8 mouse cellular contexts compared by ENCODE assay signal in genomic region chr2:144599831-144600687, GRCm38 (mm10). TPM values are rescaled to one million over a fixed set of nuclear protein-coding genes. Genes with fewer than 3 reads are reported as not detected.
DNase-seq lines count a peak whose midpoint lies in the region; ATAC-seq and TF ChIP-seq lines count a peak whose summit lies in the region.

Gene Dtd1, plus strand, starts transcription at chr2:144599897.

- peak within 1 kb of the TSS; percentile 88 for H3K9ac ChIP-seq in forebrain, embryonic 16.5 days (replicated peaks; ENCODE audit: low read depth, low read length)
- peak within 1 kb of the TSS; percentile 66 for H3K9ac ChIP-seq in lung, embryonic 15.5 days

- peaks cover 34% of the 10 kb centered on the region for H3K36me3 ChIP-seq in G1E (replicated peaks)
- no peaks in the 10 kb centered on the region for H3K36me3 ChIP-seq in forebrain, embryonic 16.5 days (ENCODE audit: control insufficient read depth, insufficient read depth)
- H3K36me3 ChIP-seq in lung, embryonic 15.5 days = no peaks in the 10 kb centered on the region

- H3K4me1 ChIP-seq in G1E (ENCODE audit: insufficient read depth, low read depth, low read length) = peaks cover 10% of the 10 kb centered on the region
- H3K4me1 ChIP-seq in forebrain, embryonic 16.5 days (replicated peaks; ENCODE audit: control insufficient read depth, insufficient read depth, low read length) = no peaks in the 10 kb centered on the region; the same call in 1 of the 2 replicates
- 0 out of 2 replicates have a peak, but pooled peaks cover 2% of the 10 kb centered on the region for H3K4me1 ChIP-seq in lung, embryonic 15.5 days

- peak; percentile 66; the same call in 1 of the 2 replicates for TF ChIP-seq CTCF in G1E (IDR thresholded peaks at IDR 0.05; ENCODE audit: low read depth, low read length)

- peak within 1 kb of the TSS; percentile 91 for H3K4me3 ChIP-seq in G1E (ENCODE audit: low read depth, low read length)
- H3K4me3 ChIP-seq in forebrain, embryonic 16.5 days (replicated peaks; ENCODE audit: low read length) = peak within 1 kb of the TSS; percentile 68
- peak within 1 kb of the TSS; percentile 67 for H3K4me3 ChIP-seq in lung, embryonic 15.5 days

- peak within 1 kb of the TSS; percentile 69 for H3K4me2 ChIP-seq in forebrain, embryonic 16.5 days (ENCODE audit: low read length)
- peak within 1 kb of the TSS; percentile 72 for H3K4me2 ChIP-seq in lung, embryonic 15.5 days

- H3K27ac ChIP-seq in forebrain, embryonic 16.5 days (ENCODE audit: low read length) = peak within 1 kb of the TSS; percentile 87
- H3K27ac ChIP-seq in lung, embryonic 15.5 days = no peak within 1 kb of the TSS

- intact Hi-C loops in heart, postnatal 36 days (cut with DNase I) = no loop called here

- no peaks in the 10 kb centered on the region for H3K9me3 ChIP-seq in G1E (replicated peaks)
- H3K9me3 ChIP-seq in forebrain, embryonic 16.5 days (ENCODE audit: control insufficient read depth, low read length) = no peaks in the 10 kb centered on the region
- no peaks in the 10 kb centered on the region for H3K9me3 ChIP-seq in lung, embryonic 15.5 days

- peak; percentile 92 for ATAC-seq in G1E (ENCODE audit: extremely low read depth, insufficient number of reproducible peaks, low FRiP score, poor library complexity, severe bottlenecking)
- peak; percentile 92 for ATAC-seq in forebrain, embryonic 16.5 days
- peak; percentile 90 for ATAC-seq in lung, embryonic 15.5 days (ENCODE audit: borderline replicate concordance, extremely low read depth, low FRiP score, low TSS enrichment)

- 2% methylated on average over 45 of the region's 50 CpGs for WGBS in forebrain, embryonic 16.5 days
- under 1% methylated on average over 49 of the region's 50 CpGs for WGBS in lung, embryonic 15.5 days

- DNase-seq in G1E (ENCODE audit: low spot score) = peak; percentile 77
- DNase-seq in cerebellum, adult 18-20 months = peak; percentile 95 to 97
- peak; percentile 86 to 88 for DNase-seq in heart, postnatal 36 days
- peak; percentile 80 to 86 for DNase-seq in layer of hippocampus, adult 8-10 months (ENCODE audit: low spot score in 2 of 2)
- peak; percentile 74 for DNase-seq in ovary, adult 18-20 months (ENCODE audit: low spot score)
- peak; percentile 80 for DNase-seq in thymus, postnatal 0 days (ENCODE audit: low spot score)

- no peaks in the 10 kb centered on the region for H3K27me3 ChIP-seq in G1E (ENCODE audit: insufficient read depth, low read length)
- H3K27me3 ChIP-seq in forebrain, embryonic 16.5 days (replicated peaks; ENCODE audit: control insufficient read depth, insufficient read depth, low read length) = no peaks in the 10 kb centered on the region
- no peaks in the 10 kb centered on the region for H3K27me3 ChIP-seq in lung, embryonic 15.5 days

RNA-seq across cellular contexts. Expression of gene Dtd1, which starts in this region (rescaled TPM):
- 15.8 and 21.4 TPM in 2 replicates for total RNA-seq in G1E (2014; fragmentation: Nextera tagmentation)
- 23.9 and 33.2 TPM in 2 replicates for total RNA-seq in G1E (2017)
- polyA plus RNA-seq in G1E (2012) = 14.2 and 14.8 TPM in 2 replicates
- polyA plus RNA-seq in forebrain, embryonic 16.5 days (2015; fragmentation: Nextera tagmentation; extraction: Ambion mirVana) = 70.5 and 80.4 TPM in 2 replicates
- total RNA-seq in heart, postnatal 36 days (2021) = 10 to 100 TPM; 14.5 to 15.7 TPM
- total RNA-seq in layer of hippocampus, adult 8-10 months (2022) = 10 to 100 TPM; 59.2 to 73.7 (median 68.7) TPM
- polyA plus RNA-seq in lung, embryonic 15.5 days (2015; fragmentation: Nextera tagmentation; extraction: Ambion mirVana) = 38.0 and 39.4 TPM in 2 replicates
- 42.0 and 44.9 TPM in 2 replicates for polyA plus RNA-seq in thymus, postnatal 0 days (2015; fragmentation: Nextera tagmentation; extraction: Ambion mirVana)
